Mouse (Mus musculus): Measurements from ENCODE around the gene Gtf2i.

Gene Gtf2i

DNA sequence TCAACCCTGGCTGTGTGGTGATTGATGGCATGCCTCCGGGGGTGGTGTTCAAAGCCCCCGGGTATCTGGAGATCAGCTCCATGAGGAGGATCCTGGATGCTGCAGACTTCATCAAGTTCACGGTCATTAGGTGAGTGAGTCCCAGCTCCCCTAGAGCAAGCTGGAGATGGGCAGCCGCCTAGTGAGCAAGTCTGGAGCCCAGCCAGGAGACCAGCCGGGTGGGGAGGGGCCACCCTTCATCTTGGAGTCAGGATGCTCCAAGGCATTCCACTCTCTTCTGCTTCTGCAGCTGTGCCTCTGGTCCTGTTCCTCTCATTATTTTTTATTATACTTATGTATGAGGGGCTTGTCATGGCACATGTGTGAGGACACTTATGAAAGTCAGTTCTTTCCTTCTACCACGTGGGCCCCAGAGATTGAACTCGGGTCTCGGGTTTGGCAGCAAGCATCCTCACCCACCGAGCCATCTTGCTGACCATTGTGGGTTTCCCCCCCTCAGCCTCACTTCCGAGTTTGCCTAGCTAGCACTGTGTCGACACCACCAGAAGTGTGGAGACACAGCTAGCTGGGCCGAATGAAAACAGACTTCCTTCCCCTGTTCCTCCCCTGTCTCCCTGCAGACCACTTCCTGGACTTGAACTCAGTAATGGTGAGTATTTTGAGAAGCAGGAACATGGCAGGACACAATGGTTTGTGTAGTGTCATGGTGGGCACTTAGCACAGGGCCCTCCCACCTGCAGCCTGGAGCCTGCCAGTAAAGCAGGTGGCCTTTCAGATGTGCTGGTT, 100.3 kb downstream of the Gtf2i start:
- DNase-seq (ENCODE audit: low read depth, low spot score) = no peak

DNA sequence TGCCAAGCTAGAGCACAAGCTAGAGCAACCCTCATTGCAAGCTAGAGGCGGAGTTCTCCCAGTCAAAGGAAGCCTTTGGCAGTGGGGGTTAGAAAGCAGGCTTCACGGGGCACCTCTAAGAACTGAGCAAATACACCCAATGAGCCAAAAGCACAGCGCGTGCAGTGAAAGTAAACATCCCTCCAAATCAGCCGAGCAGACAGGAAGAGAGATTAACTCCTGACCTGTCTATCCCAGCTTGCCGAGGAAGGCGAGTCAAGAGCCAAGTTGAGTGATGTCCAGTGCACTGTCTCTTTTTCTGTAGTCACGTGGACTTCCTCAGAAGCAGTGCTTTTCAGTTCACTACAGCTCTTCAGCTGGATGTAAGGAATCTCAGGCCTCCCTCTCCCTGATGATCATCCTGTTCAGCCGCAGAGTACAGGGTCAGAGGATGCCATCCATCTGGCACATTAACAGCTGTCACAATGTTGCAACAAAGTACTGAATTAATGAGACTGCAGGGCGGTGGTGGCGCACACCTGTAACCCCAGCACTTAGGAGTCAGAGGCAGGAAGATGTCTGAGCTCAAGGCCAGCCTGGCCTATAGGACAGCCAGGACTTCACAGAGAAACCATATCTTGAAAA, 104.5 kb downstream of the Gtf2i start:
- DNase-seq (ENCODE audit: low read depth, low spot score) = no peak

DNA sequence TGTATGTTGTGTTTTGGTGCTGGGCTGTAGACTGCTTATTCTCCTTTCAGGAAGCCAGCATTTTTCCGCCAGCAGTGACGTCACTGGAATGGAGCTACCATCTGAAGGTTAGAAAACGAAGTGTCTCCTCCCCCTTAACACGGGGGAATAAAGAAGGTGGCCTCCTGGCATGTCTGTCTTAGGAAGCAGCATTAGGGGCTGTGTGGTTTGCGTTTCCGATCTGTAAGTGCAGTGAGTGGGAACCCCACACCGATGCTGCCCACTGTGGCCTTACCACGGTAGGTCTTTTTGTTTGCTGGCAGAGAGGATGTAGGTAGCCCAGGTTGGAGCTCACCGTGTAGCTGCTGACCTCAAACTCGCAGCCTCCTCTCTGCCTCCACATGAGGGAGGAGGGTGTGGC, 107.8 kb downstream of the Gtf2i start:
- no peak for DNase-seq (ENCODE audit: low read depth, low spot score)

DNA sequence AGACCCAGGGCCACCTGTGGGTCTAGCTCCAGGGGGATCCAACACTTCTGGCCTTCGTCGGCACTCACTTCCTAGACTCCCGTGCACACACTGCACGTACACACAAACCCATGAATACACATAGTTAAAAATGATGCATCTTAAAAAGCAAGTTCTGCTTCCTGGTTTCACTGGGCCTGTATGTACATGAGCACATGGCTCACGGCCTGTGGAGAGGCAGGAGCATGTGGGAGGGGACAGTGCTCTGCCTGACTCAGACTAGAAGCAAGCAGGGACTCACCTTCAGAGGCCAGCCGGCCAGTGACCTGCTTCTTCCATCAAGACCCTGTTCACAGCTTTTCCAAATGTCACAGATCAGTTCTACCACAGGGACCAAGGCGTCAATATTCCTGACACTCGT, 120.9 kb downstream of the Gtf2i start:
- DNase-seq (ENCODE audit: low read depth, low spot score) = no peak

DNA sequence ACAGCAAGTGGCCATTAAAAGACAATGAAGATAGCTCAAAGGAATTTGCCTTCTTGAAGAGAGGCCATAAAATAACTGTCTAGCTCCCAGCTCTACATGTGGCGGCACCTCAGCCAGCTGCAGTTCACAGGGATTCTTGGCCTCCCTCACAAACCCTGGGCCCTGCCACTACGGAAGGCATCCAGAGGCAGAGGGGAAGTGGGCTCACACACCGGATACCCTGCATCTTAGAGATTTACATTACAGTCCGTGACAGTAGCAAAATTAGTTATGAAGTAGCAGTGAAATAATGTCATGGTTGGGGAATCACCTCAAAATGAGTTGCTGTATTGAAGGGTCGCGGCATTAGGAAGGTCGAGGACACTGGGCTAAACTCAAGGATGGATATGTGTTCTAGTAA, 126.0 kb downstream of the Gtf2i start:
- DNase-seq (ENCODE audit: low read depth, low spot score) = no peak

Data from forelimb bud, embryonic 11.5 days (tissue).